Mouse (Mus musculus) kidney, postnatal 14 days (tissue): Measurements from ENCODE around the gene Lman1l.
A peak's percentile ranks its signal among the peaks of the same experiment; 100 is the strongest.

Experiments used
- DNase-seq: peaks from one replicate; pipeline ENCODE4 v3.0.0; 2022; ENCODE audit warnings: mixed read lengths

Lman1l gene

GRCm38 (mm10) chr9:57617556-57618169 lies 2.9 kb downstream of the Lman1l start:
- DNase-seq: no peak

GRCm38 (mm10) chr9:57614786-57615185 lies 5.8 kb downstream of the Lman1l start:
- DNase-seq: no peak

- DNase-seq: no peak
These were observed 6.6 kb downstream of the Lman1l start for GRCm38 (mm10) chr9:57613975-57614374.

GRCm38 (mm10) chr9:57612587-57612986 lies 8.0 kb downstream of the Lman1l start:
- no peak for DNase-seq

GRCm38 (mm10) chr9:57610359-57610826 lies 10.2 kb downstream of the Lman1l start:
- DNase-seq: no peak

- DNase-seq: no peak
These were observed 10.8 kb downstream of the Lman1l start for GRCm38 (mm10) chr9:57609803-57610202.

GRCm38 (mm10) chr9:57606139-57606851 lies 14.3 kb downstream of the Lman1l start, which contains the start of gene Cplx3:
TSS of gene Cplx3 (minus strand) at chr9:57606281.
- DNase-seq: peak; percentile 65

GRCm38 (mm10) chr9:57605503-57605902 lies 15.1 kb downstream of the Lman1l start:
- DNase-seq: no peak

- no peak for DNase-seq
These were observed 15.7 kb downstream of the Lman1l start for GRCm38 (mm10) chr9:57604875-57605274.

- no peak for DNase-seq
These were observed 18.5 kb downstream of the Lman1l start for GRCm38 (mm10) chr9:57602098-57602497.

GRCm38 (mm10) chr9:57601353-57601706 lies 19.2 kb downstream of the Lman1l start:
- DNase-seq: peak; percentile 50

- DNase-seq: peak; percentile 31
These were observed 19.8 kb downstream of the Lman1l start for GRCm38 (mm10) chr9:57600620-57601352.

- DNase-seq: peak; percentile 56
These were observed 21.6 kb downstream of the Lman1l start for GRCm38 (mm10) chr9:57598851-57599563.

- peak; percentile 50 for DNase-seq
These were observed 22.6 kb downstream of the Lman1l start for GRCm38 (mm10) chr9:57597929-57598382.

GRCm38 (mm10) chr9:57597265-57597664 lies 23.3 kb downstream of the Lman1l start:
- DNase-seq: no peak

- no peak for DNase-seq
These were observed 26.4 kb downstream of the Lman1l start for GRCm38 (mm10) chr9:57594174-57594509.

GRCm38 (mm10) chr9:57593454-57594173 lies 27.0 kb downstream of the Lman1l start:
- DNase-seq: peak; percentile 76

- no peak for DNase-seq
These were observed 29.8 kb downstream of the Lman1l start for GRCm38 (mm10) chr9:57590726-57591125.

GRCm38 (mm10) chr9:57589224-57590126 lies 31.1 kb downstream of the Lman1l start, which contains the start of gene Ulk3:
TSS of gene Ulk3 (plus strand) at chr9:57589452.
- DNase-seq: peak; percentile 90

- no peak for DNase-seq
These were observed 35.6 kb downstream of the Lman1l start for GRCm38 (mm10) chr9:57584991-57585390.
